Mouse (Mus musculus): ENCODE measurements around the gene Hoxb9.

DNA sequence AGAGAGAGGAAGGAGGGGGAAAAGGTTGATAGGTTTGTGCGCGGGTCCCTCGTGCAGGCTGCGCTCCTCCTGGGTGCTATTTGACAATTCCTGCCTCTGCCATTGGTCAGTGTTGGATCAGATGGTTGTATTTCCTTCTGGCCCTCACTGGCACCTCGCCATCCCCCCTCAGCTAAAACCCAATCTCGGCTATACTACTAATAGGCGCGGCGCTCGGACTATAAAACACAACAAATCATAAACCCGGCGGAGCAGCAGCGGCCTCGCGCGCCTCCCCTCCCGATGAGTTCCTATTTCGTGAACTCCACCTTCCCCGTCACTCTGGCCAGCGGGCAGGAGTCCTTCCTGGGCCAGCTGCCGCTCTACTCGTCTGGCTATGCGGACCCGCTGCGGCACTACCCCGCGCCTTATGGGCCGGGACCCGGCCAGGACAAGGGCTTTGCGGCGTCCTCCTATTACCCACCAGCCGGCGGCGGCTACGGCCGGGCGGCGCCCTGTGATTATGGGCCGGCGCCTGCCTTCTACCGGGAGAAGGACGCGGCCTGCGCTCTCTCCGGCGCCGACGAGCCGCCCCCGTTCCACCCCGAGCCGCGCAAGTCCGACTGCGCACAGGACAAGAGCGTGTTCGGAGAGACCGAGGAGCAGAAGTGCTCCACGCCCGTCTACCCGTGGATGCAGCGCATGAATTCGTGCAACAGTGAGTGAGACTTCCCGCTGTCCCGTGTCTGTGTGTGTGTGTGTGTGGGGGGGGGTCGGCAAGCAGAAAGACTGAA lies 27.8 kb downstream of the Hoxb9 start:
- TF ChIP-seq CTCF (IDR thresholded peaks at IDR 0.05; ENCODE audit: control insufficient read depth, insufficient read depth, low read length) (no peak), POLR2A (IDR thresholded peaks at IDR 0.05; ENCODE audit: borderline replicate concordance, control insufficient read depth, low read depth, low read length) (no peak)
